Mouse (Mus musculus) cerebellum, adult 11-12 months (tissue): ENCODE measurements around the gene Eps15l1.

ENCODE experiments used
- DNase-seq: peaks from one replicate; pipeline ENCODE4 v3.0.0; 2022

Eps15l1 gene

DNA sequence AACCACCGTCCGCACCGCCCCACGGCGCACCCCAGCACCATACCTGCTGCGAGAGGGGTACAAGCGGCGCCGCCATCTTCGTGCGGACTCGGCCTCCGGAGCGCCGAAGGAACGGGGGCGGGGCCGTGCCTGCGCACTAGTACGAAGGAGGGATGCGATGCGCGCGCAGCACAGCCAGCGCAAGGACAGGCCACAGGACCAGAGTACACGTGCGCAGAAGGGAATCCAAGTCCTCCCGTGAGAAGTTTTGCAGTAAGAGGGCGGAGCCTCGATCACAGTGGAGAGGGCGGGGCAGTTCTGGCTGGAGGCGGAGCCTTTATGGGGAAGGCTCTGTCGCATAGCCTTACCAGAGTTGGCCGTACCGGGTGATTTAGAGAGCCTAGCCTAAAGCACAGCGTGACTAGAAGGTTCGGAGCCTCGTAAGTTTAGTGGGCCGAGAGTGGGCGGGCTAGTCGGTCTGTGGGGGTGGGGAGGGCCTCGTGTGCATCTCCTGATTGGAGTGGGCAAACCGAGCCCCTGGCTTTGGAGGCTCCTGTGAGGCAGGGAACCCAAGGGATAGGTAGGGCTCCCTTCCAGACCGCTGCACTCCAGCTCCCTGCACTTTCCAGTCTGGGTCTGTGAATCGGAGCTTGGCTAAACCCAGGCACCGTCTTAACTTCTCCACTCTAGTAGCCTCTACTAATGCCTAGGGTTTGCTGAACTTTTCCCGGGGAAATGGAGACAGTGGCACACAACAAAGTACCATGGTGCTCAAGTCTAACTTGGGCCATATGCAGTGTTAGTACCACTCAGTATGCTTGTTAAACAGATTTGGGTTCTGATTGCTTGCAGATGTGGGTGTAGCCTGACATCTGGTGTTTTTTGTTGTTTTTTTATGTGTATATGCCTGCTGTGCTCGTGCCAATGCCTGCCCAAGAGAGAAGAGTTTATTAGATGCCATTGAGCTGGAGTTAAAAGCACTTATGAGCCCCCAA lies at the start of gene Eps15l1:
Eps15l1 (minus strand) TSS at position 99 of the 974 bp plus-strand sequence.
- peak; percentile 98 for DNase-seq

DNA sequence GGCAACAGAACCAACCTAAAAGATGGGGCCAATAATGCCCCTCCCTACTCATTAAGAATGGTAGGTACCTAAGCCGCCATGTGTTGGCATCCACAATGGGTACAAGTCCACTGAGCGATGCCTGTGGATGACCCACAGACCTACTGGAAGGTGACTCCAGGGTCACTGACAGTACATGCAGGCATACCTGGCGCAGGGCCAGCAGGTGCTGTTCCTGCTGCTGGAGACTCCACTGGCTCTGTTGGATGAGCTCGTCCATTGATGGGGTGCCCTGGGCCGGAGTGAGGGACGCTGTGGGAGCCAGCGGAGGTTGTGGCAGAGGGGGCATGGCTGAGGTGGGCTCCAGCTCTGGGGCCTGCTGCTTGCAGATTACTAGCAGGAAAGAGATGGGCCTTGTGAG lies 49.4 kb upstream of the Eps15l1 start:
- DNase-seq: peak; percentile 21

DNA sequence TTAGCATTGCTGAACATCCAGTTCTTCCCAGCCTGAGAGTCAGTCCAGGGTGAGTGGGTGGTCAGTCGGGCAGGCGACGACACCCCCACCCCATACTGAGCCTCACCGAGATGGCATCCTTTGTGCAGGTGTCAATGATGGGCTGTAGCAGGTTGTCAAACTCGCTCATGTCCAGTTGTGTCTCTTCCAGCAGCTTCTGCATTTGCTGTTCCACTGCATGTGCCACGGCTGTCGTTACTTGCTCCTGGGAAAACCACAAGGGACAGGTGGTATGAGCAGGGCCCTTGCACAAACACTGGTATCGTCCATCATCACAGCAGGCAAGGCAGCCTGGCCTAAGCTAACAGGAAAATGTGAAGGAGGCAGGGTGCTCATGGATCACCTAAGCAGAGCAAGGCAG lies 48.7 kb upstream of the Eps15l1 start:
- DNase-seq: peak; percentile 7

DNA sequence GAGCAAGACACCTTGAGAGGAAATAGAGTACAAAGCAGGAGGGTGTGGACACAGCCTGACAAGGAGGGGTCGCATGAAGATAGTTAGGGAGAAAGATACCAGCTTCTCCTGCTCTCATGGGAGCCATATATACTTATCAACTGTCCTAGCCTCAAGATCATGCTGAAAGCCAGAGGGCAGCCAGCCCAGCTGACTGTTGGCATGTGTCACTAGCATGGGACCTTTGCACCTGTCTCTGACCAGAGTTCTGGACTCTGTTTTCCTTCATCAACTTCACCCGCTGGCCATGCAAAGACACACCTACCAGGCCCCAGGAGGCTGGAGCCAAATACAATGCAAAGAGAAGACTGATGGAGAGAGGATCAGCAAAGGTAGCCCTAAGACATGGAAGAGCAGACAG lies 48.0 kb upstream of the Eps15l1 start:
- no peak for DNase-seq

DNA sequence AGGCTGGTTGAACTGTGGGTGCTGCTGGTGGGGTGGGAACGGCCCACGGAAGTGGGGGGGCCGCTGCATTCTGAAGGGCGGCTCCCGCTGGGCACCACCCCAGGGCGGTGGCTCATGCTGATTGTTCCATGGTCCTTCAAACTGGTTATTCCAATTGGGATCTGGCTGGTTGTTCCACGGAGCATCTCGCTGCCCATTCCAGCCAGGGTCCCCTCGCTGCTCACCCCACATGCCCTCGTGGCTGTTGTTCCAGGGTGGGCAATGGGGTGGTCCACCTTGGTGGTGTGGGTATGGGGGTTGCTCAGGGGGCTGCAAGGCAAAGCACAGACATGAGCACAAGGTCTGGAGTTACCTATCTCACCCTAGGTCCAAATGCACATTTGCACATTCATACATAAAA lies 43.0 kb upstream of the Eps15l1 start:
- no peak for DNase-seq

DNA sequence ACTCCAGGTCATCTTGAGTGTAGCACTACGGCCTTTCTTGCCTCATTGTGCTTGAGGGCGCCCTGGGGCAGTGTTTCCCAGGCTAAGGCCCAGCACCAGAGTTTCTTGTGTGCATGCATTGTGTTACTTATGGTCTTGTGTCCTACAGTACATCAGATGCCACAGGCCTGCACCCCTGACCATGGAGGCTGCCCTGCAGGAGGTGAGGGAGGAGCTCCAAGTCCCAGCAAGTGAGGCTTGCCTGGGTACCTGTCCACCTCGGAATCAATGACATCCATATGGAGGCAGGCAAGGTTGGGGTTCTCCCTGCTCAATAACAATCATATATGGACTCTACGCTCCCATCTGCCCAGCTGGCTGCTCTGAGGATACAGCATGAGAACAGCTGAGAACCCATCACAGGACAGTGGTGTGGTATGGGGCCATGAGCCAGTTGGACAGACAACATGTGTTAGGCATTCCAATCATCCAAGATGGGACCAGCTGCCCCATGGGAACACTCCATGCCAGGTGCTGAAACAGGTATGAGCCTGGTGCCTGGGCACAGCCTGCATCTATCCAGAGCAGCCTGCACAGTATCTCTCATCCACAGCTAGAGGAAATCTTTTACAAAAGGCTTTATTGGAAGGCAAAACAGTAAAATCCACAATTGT lies 38.7 kb upstream of the Eps15l1 start:
- no peak for DNase-seq

DNA sequence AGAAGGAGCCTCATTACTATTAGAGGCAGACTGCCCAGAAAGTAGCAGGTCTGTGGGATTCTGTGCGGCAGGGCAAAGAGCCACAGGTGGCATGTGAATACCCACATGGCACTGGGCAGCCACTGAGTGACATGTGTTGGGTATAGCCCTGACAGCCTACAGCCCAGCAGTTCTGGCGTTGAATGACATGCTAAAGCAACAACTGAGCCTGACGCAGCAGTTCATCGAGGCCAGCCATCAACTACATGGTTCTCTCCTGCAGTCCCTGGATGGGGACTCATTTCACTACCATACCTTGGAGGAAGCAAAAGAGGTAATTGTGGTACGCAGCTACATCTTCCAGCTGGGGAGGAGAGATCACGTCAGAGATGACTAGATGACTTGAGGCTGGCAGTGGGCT lies 37.2 kb upstream of the Eps15l1 start:
- DNase-seq: no peak

DNA sequence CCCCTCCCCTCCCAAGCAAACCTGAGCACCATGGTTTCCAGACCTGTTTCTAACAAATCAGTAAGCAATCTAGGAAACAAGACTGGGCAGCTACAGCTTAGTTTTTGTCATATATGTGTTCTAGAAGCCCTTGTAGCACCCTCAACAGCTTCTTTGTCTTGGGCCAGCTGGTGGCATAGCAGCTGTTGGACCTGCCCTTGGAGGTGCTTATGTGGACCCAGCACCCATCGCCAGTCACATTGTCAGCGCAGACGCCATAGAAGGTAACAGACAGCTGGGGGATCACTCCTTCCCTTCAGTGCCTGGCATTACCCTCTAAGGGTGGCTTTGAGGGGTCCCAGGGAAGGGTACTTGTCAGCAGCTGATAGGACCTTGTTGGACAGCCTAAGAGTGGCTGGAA lies 36.5 kb upstream of the Eps15l1 start:
- no peak for DNase-seq

DNA sequence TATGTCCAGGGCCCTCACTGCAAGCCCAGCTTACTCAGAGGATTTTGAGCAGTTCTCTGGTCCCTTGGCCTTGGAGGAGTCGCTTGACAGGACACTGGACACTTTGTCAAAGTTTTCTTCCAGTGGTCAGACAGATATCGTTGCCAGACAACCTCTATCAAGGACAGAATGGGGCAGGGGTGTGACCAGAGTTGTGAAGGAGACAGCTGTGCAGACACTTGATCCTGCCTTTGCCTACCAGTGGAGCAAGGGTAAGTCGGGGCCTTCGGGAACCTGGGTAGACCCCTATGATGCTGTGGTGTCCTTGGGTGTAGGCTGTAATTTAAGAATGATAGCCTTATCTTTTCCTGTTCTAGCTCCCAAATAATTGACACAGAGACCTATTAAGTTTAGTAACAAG lies 34.1 kb upstream of the Eps15l1 start:
- no peak for DNase-seq

DNA sequence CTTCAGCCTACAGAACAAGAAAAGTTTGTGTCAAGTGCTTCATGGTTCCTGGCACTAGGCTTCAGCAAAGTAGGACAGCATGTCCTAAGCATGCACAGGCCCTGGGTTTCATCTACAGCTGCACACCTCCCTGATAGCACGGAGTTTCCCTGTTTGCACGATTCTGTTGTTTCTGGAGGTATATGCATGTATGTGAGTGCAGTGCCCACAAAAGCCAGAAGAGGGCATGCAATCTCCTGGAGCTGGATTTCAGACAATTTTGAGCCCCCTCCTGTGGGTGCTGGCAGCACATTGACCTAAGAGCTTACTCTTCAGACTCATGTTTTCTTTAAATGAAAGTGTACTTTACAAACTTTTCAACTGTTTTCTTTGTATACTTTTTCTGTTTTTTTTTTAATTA lies 32.6 kb upstream of the Eps15l1 start:
- no peak for DNase-seq

DNA sequence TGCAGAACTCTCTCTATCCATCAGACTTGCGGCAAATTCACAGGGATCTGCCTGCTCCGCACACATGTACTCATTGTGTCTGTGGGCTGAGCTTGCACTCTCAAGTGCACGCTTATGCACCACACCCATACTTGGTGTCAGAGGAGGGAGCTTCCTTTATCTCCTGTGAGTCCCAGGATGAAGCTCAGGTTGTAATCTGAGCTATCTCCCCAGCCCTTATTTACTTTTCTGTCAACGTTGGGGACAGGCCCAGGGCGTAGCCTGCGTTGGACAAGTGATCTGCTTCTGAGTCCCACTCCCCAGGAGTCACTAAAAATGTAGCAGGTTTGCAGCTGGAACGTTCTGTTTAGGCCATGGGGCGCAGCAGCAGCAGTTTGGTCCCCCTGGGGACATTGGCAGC lies 30.3 kb upstream of the Eps15l1 start:
- no peak for DNase-seq

DNA sequence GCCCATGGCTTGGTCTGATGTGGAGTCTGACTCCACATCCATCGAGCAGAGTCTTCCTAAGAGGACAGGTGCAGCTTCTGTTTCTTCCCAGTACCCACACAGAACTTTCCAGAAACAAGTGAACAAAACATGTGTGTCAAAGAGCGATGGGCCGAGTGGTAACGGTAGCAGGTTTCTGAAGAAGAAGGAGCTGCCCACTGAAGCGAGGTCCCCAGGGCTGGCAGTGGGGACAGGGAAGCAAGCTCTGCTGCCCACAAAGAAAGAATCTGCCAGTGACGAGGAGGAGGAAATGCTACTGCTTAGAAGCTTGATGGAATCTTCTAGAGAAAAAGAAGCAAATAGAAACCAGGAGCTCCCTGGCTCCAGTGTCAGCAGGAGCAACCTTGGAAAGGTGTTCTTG lies 23.8 kb upstream of the Eps15l1 start:
- no peak for DNase-seq

DNA sequence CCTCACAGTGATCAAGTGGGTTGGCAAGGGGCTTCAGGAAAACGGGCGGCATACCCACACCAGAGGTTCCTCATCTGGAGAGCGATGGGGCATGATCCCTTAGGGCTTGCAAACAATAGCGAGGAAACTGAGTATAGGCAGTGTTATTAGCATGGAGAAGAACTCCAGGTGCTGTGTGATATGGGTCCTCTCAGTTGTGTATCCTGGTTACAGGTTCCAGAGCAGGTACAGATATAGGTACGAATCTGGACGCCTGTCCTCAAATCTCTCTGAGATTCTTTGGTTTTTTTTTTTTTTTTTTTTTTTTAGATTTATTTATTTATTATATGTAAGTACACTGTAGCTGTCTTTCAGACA lies 22.7 kb upstream of the Eps15l1 start:
- DNase-seq: no peak

DNA sequence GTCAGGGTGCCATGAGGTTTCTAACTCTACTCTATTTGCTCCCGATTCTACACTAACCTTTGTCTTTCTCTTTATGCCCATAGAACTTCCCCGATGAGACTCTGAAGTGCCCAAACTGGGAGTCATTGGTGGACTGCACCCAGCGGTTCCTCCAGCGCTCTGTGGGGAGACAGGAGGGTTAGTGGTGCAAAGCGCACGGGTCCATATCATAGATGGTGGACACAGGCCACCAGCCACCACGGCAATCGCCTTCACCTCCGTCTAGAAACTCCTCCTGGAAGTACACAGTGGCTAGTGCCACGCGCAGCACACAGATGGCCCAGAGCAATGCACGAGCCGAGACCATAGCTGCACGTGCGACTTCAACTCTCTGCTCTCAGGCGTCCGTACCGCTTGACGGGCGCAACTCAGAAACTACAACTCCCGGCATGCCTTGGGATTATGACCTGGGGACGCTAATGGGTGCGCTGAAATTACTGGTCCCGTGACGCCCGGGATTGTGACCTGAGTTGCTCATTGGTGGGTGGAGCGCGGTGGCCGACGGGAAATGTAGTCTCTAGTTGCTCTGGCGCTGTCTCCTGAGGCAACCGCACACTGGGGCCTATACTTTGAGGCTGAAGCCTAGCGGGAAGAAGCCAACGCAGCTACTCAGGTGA lies 22.2 kb upstream of the Eps15l1 start, which contains the start of the genes Calr3 and 1700030K09Rik:
Calr3 (minus strand) TSS at position 533 of the 656 bp plus-strand sequence.
1700030K09Rik (plus strand) TSS at position 543 of the 656 bp plus-strand sequence.
- DNase-seq: peak; percentile 98

DNA sequence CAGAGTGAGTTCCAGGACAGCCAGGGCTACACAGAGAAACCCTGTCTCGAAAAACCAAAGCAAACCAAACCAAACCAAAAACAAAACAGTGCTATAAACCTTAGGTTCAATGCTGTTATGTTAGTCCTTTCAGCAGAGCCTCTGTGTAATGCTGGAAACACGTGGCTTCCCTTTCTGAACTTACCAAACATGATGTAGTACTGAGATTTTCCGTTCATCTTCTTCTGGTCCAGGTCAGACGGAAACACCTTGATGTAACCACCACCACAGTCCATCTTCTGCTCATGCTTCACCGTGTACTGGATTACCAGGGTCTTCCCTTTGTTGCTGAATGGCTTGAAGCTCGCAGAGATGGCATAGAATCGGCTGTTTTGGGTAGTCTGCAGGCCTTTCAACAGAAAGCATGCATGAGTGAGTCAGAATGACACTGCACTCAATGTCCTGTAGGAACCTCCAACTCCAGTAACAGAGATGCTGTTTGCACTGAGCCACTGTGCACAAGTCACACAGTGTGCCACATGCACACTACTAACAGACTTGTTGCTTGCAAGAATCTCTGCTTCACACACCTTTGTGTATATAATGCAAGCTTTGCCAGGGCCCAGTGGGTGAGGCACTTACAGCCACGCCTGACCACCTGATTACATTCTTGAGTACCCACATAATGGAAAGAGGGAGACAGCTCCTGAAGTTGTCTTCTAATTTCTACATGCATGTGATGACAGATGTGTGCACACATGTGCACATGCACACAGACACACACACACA lies 17.2 kb upstream of the Eps15l1 start:
- no peak for DNase-seq

DNA sequence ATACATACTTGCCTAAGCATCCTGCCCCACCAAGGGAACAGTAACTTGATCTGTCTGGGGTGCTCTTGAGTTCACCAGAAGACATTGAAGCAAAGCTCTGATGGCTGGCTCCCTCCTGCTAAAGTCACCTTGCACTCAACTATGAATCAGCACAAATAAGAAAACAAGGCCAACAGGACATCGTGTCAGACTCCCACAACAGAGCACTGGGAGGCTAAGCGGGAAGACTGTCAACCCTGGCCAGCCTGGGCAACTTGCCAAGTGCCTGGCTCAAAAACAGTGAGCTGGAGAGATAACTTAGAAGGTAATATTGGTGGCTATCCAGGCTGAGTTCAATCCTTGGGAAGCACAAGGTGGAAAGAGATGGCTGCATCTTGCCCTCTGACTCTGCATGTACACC lies 13.7 kb upstream of the Eps15l1 start:
- DNase-seq: no peak

DNA sequence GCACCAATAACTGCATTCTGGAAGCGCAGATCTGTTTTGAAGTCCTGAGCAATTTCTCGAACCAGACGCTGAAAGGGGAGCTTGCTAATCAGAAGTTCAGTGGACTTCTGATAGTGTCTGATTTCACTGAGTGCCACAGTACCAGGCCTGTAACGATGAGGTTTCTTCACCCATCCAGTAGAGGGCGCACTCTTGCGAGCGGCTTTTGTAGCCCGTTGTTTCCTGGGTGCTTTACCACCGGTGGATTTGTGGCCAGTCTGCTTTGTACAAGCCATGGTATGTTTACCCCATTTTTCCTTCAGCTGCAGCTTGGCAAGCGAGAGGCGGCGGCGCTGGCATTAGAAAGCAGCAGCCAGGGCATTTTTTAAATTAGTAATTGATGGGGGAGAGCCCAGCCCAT lies 8.4 kb upstream of the Eps15l1 start:
- no peak for DNase-seq

DNA sequence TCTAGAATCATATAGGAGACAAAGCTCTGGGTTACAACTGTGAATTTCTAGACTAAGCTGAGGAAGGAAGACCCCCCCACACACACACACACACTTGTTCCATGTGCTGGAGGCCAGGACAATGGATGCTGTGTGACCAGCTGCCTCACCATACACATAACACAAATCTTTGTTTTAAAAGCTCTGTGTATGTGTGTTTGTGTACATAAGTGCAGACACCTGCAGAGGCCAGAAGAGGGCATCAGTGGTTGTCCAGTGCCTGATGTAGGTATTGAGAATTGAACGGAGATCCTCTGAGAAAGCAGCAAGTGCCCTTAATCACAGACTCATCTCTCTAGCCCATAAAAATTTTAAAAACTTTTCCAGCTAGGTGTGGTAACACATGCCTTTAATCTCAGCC lies 1.7 kb upstream of the Eps15l1 start:
- no peak for DNase-seq

DNA sequence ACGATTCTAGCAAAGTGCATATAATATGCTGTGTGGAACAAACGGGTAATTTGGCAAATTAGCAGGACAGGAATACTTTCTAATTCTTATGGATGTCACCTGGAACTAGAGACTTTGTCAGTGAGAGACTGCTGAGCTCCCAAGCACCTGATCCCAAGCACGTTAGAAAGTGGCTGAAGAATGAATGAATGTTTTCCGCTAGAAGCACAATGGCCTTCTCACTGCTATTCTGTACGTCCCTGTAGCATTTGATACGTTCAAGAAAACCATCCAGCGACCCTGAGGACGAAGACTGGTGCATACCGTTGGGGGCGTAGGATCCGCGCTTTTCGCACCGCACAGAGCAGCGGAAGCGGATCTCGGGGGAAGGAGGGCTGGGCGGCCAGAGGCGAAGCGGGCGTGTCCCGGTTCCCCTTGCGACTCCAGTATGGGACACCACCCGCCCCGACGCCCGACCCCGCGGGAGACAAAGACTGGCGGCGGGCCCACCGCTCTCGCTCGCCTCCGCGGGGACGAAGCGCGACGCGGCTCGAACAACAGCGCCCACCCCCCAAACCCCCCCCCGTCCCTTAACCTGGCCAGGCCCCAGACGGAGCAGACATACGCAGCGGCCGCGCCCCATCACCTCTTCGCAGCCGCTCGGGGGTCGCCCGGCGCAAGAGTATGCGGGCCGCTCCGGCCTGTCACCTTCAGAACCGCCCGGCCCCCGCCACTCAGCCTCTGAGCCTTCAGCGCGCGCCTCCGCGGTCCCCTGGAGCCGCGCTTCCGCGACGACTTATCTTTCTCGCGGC lies 494 bp downstream of the Eps15l1 start:
- DNase-seq: peak; percentile 55

DNA sequence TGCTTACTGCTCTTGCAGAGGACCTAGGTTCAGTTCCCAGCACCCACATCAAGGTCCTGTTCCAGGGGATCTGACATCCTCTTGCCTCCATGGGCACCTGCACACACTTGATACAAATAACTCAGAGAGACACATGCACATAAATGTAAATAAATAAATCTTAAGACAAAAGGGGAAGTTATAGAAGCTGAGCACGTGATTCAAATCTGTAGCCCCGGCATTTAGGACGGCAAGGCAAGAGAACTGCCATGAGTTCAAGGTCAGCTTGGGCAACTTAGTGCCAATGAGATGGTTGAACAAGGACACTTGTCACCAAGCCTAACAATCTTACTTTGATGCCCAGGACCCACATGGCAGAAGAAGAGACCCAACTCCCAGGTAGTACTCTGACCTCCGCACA lies 3.2 kb downstream of the Eps15l1 start:
- DNase-seq: no peak

DNA sequence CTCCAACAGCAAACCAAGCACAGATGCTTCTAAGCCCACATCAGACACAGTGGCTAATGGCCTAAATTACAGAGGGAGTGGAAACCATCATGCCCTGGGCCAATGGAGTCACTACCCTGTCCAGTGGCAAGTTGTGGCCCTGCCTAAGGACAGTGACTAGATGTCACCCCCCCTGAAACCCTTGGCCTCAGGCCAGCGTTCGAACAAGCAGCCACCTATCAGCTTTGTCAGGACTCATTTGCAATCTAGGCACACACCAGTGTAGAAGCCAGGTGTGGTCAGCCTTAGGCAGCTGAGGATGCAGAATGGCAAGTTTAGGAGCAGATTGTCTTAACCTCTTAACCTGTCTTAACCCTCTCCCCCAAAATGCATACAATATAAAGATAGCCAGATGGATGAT lies 6.0 kb downstream of the Eps15l1 start:
- peak; percentile 18 for DNase-seq

DNA sequence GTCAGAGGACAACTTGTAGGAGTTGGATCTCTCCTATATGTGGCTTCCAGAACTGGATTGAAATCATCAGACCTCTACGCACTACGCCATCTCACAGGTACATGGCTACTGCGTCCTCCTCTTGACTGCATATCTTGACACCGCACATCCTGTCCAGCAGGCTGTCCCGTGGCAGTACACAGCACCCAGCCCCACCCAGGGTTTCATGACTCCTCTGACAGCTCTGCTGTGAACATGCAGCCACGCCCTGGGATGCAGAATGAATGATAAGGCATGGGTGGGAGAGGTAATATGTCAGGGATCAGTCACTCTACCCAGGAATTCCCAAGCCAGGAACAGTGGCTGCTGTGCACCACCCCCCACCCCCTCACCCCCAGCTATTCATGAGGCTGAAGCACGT lies 7.4 kb downstream of the Eps15l1 start:
- DNase-seq: no peak
